In the genomic region with DNA sequence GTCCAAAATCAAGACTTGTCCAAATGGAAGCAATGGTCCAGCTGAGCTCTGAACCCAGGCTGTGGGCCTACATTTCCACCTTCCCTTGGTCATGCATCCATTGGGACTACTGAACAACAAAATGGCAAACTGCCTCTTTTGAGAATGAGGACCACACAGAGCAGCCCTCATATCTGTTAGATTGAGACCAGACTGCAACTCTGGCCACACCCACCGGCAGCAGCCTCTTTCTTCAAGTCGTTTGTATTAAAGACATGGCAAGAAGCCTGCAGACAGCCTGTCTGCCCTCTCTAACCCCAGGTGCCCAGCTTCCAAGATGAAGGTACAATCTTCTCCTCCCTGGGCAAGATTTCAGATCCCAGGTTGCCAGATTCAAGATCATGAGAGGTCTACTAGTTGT, we compare ENCODE assay signal across 22 mouse cellular contexts. TPM values are rescaled to one million over a fixed set of nuclear protein-coding genes. Genes with fewer than 3 reads are reported as not detected.
DNase-seq lines count a peak whose midpoint lies in the region; ATAC-seq and TF ChIP-seq lines count a peak whose summit lies in the region.
"Had no signal": no experiment of that assay in that cellular context is flagged by ENCODE, and none has a peak within 500 bp of the region (broad histone marks: within the 10 kb centered on the region; RNA-seq: fewer than 3 reads in every experiment).

No protein-coding gene starts in this region.

- H3K4me2 ChIP-seq in heart, embryonic 11.5 days, result no peak overlapping the region
- H3K4me2 ChIP-seq in liver, embryonic 12.5 days, result peak overlapping the region; percentile 40
- peak overlapping the region; percentile 30; the same call in 1 of the 2 replicates for H3K4me2 ChIP-seq in liver, embryonic 16.5 days (ENCODE audit: low read depth, low read length)
- H3K4me2 ChIP-seq: forebrain, embryonic 15.5 days; hindbrain, embryonic 12.5 days had no signal

- no peak overlapping the region for H3K4me3 ChIP-seq in heart, embryonic 11.5 days (ENCODE audit: low read depth, low read length)
- H3K4me3 ChIP-seq in MEL (ENCODE audit: control insufficient read depth in 1 of 2, insufficient read depth in 1 of 2, low read depth in 2 of 2, low read length in 2 of 2), result no peak overlapping the region
- no peak overlapping the region for H3K4me3 ChIP-seq in liver, embryonic 12.5 days
- no peak overlapping the region for H3K4me3 ChIP-seq in liver, embryonic 16.5 days (ENCODE audit: low read depth, low read length)
- H3K4me3 ChIP-seq: embryonic facial prominence, embryonic 10.5 days; erythroblast, embryonic 14.5 days; forebrain, embryonic 15.5 days; gastrocnemius, adult 2 months; hindbrain, embryonic 12.5 days had no signal

- peaks cover 7% of the 10 kb centered on the region; the same call in 1 of the 2 replicates for H3K4me1 ChIP-seq in heart, embryonic 11.5 days (ENCODE audit: control insufficient read depth, insufficient read depth, low read length)
- peaks cover 14% of the 10 kb centered on the region in 2 experiments; a peak in 3 of 4 replicates for H3K4me1 ChIP-seq in MEL (ENCODE audit: control insufficient read depth in 1 of 2, insufficient read depth in 2 of 2, low read length in 2 of 2)
- peaks cover 39% of the 10 kb centered on the region for H3K4me1 ChIP-seq in liver, embryonic 12.5 days
- peaks cover 22% of the 10 kb centered on the region for H3K4me1 ChIP-seq in liver, embryonic 16.5 days (ENCODE audit: control insufficient read depth, low read depth, low read length)
- H3K4me1 ChIP-seq: embryonic facial prominence, embryonic 10.5 days; forebrain, embryonic 15.5 days; hindbrain, embryonic 12.5 days had no signal

- no peak for DNase-seq in heart, adult 8-10 months (ENCODE audit: low spot score)
- peak; percentile 59 for DNase-seq in MEL (ENCODE audit: low read depth, low spot score)
- DNase-seq in lung, postnatal 14 days, result no peak
- DNase-seq in lung, postnatal 10 days, result no peak
- DNase-seq: adrenal gland, postnatal 14 days; B cell, adult 2 months; cerebellum, adult 18-20 months; cerebellum, adult 9-11 months; gastrocnemius, adult 2 months; gastrocnemius, postnatal 25 days; heart, postnatal 4 days had no signal

- TF ChIP-seq CTCF in MEL (IDR thresholded peaks at IDR 0.05 in 2 of 3, conservative IDR thresholded peaks at IDR 0.05 in 1 of 3; ENCODE audit: control insufficient read depth in 1 of 3, insufficient read depth in 1 of 3, low read depth in 2 of 3, low read length in 3 of 3, poor library complexity in 1 of 3, severe bottlenecking in 1 of 3), result no peak

- no peaks in the 10 kb centered on the region; the same call in 1 of the 2 replicates for H3K27me3 ChIP-seq in heart, embryonic 11.5 days (ENCODE audit: control insufficient read depth, insufficient read depth, low read length)
- no peaks in the 10 kb centered on the region for H3K27me3 ChIP-seq in MEL (ENCODE audit: control insufficient read depth in 1 of 2, insufficient read depth in 2 of 2, low read length in 2 of 2)
- 0 out of 2 replicates have a peak, but pooled peaks cover 3% of the 10 kb centered on the region for H3K27me3 ChIP-seq in liver, embryonic 12.5 days (replicated peaks)
- no peaks in the 10 kb centered on the region for H3K27me3 ChIP-seq in liver, embryonic 16.5 days (ENCODE audit: control insufficient read depth, insufficient read depth, low read depth, low read length)
- H3K27me3 ChIP-seq: forebrain, embryonic 15.5 days; hindbrain, embryonic 12.5 days had no signal

- H3K79me2 ChIP-seq in MEL (ENCODE audit: control insufficient read depth, insufficient read depth, low read length, poor library complexity), result no peaks in the 10 kb centered on the region

- TF ChIP-seq EP300 in MEL (IDR thresholded peaks at IDR 0.05; ENCODE audit: low read depth in 1 of 2, low read length in 2 of 2), result 0 out of 4 replicates have a peak, but pooled peaks of 1 of the 2 experiments have one; percentile 1

- ATAC-seq in heart, embryonic 11.5 days (replicated peaks; ENCODE audit: insufficient number of reproducible peaks, low FRiP score, low TSS enrichment), result 0 out of 2 replicates have a peak, but pooled peaks have one; percentile 35
- ATAC-seq in liver, embryonic 12.5 days, result peak; percentile 66
- ATAC-seq in liver, embryonic 16.5 days (ENCODE audit: low read depth), result peak; percentile 38; the same call in 1 of the 2 replicates
- no peak for ATAC-seq in inflammation-experienced regulatory T-cells, adult 6 months
- ATAC-seq: CD4-positive, CD25-positive, alpha-beta regulatory T cell, adult 4 months; forebrain, embryonic 15.5 days; hindbrain, embryonic 16.5 days had no signal

- no peaks in the 10 kb centered on the region for H3K9me3 ChIP-seq in heart, embryonic 11.5 days (replicated peaks; ENCODE audit: control insufficient read depth, low read length)
- H3K9me3 ChIP-seq in MEL (replicated peaks; ENCODE audit: insufficient read depth, low read length), result no peaks in the 10 kb centered on the region
- H3K9me3 ChIP-seq in liver, embryonic 12.5 days (replicated peaks), result no peaks in the 10 kb centered on the region
- no peaks in the 10 kb centered on the region for H3K9me3 ChIP-seq in liver, embryonic 16.5 days (replicated peaks; ENCODE audit: control insufficient read depth, low read length)
- H3K9me3 ChIP-seq: embryonic facial prominence, embryonic 10.5 days; forebrain, embryonic 15.5 days; G1E; hindbrain, embryonic 12.5 days had no signal

- H3K27ac ChIP-seq in heart, embryonic 11.5 days (ENCODE audit: low read depth, low read length), result no peak overlapping the region
- H3K27ac ChIP-seq in MEL (ENCODE audit: control insufficient read depth, low read depth, low read length), result no peak overlapping the region
- H3K27ac ChIP-seq in liver, embryonic 12.5 days, result peak overlapping the region; percentile 18; the same call in 1 of the 2 replicates
- no peak overlapping the region for H3K27ac ChIP-seq in liver, embryonic 16.5 days (ENCODE audit: low read length)
- H3K27ac ChIP-seq: embryonic facial prominence, embryonic 10.5 days; forebrain, embryonic 15.5 days; gastrocnemius, adult 2 months; hindbrain, embryonic 12.5 days had no signal

- whole genome bisulfite sequencing in heart, embryonic 11.5 days (ENCODE audit: insufficient replicate concordance), result 42% methylated on average over 2 of the region's 2 CpGs
- 15% methylated on average over 2 of the region's 2 CpGs for WGBS in liver, embryonic 12.5 days (ENCODE audit: insufficient replicate concordance)
- 28% methylated on average over 2 of the region's 2 CpGs for WGBS in liver, embryonic 16.5 days (ENCODE audit: insufficient replicate concordance)

- no peak overlapping the region for H3K9ac ChIP-seq in heart, embryonic 11.5 days (ENCODE audit: low read depth, low read length)
- H3K9ac ChIP-seq in MEL (ENCODE audit: control insufficient read depth, low read depth, low read length, poor library complexity, severe bottlenecking), result no peak overlapping the region
- H3K9ac ChIP-seq in liver, embryonic 12.5 days, result peak overlapping the region; percentile 35; the same call in 1 of the 2 replicates
- H3K9ac ChIP-seq in liver, embryonic 16.5 days (ENCODE audit: low read depth, low read length), result peak overlapping the region; percentile 16; the same call in 1 of the 2 replicates
- H3K9ac ChIP-seq: forebrain, embryonic 15.5 days; hindbrain, embryonic 12.5 days had no signal

- TF ChIP-seq POLR2A in MEL (IDR thresholded peaks at IDR 0.05; ENCODE audit: control insufficient read depth in 1 of 2, insufficient read depth in 1 of 2, low read depth in 1 of 2, low read length in 2 of 2, poor library complexity in 1 of 2), result no peak

- TF ChIP-seq RAD21 in MEL (IDR thresholded peaks at IDR 0.05; ENCODE audit: low read depth, low read length), result no peak

- H3K36me3 ChIP-seq in heart, embryonic 11.5 days (ENCODE audit: control insufficient read depth, insufficient read depth, low read length), result no peaks in the 10 kb centered on the region
- peaks cover 0 to 15% of the 10 kb centered on the region in 2 experiments; a peak in 2 of 4 replicates for H3K36me3 ChIP-seq in MEL (ENCODE audit: control insufficient read depth in 1 of 2, insufficient read depth in 2 of 2, low read length in 2 of 2)
- no peaks in the 10 kb centered on the region for H3K36me3 ChIP-seq in liver, embryonic 12.5 days
- no peaks in the 10 kb centered on the region for H3K36me3 ChIP-seq in liver, embryonic 16.5 days (ENCODE audit: control insufficient read depth, insufficient read depth)
- H3K36me3 ChIP-seq: embryonic facial prominence, embryonic 10.5 days; forebrain, embryonic 15.5 days; G1E; hindbrain, embryonic 12.5 days had no signal

TF ChIP-seq in MEL, 35 proteins besides CTCF, POLR2A, EP300 and RAD21:
- TF ChIP-seq ZMIZ1 (IDR thresholded peaks at IDR 0.05; ENCODE audit: low read depth, low read length), result no peak

RNA-seq across cellular contexts. Expression of a gene that starts 51.8 kb away (rescaled TPM):
- polyA plus RNA-seq in heart, embryonic 11.5 days (2014; fragmentation: Nextera tagmentation; extraction: Ambion mirVana), result 29.6 and 33.6 TPM in 2 replicates
- total RNA-seq in heart, adult 8-10 months (2022), result 1 to 10 TPM; 4.0 to 6.3 (median 5.7) TPM
- 7.8 and 10.0 TPM in 2 replicates for total RNA-seq in MEL (2012; rRNA removed)
- polyA plus RNA-seq in MEL (2012; ENCODE audit: insufficient read depth in 1 of 2, insufficient read length in 2 of 2, low read depth in 1 of 2, low replicate concordance in 2 of 2, missing spikeins in 1 of 2), result 10 to 100 TPM in 1 of 2 experiments, not detected in 1; 11.4 TPM
- polyA plus RNA-seq in liver, embryonic 12.5 days (2016; fragmentation: Nextera tagmentation; extraction: Ambion mirVana), result 12.9 and 13.6 TPM in 2 replicates
- polyA plus RNA-seq in liver, embryonic 16.5 days (2015; fragmentation: Nextera tagmentation; extraction: Ambion mirVana), result 10.5 and 12.0 TPM in 2 replicates
- polyA plus RNA-seq in inflammation-experienced regulatory T-cells, adult 6 months (2017; shearing (Covaris generic)), result 10 to 100 TPM; 39.4 to 85.0 (median 71.2) TPM

Comparison
In these comparisons a context has a peak if more than half of its experiments do, and no peak if none do; other contexts are left out.
1. H3K9ac ChIP-seq: peak in liver, embryonic 12.5 days (single experiment) and liver, embryonic 16.5 days (single experiment); none in heart, embryonic 11.5 days (single experiment) and MEL (single experiment).